Mouse (Mus musculus) liver, embryonic 14.5 days (tissue): Measurements from ENCODE around the gene Tmsb10. TPM values are rescaled to one million over a fixed set of nuclear protein-coding genes. Genes with fewer than 3 reads are reported as not detected.

ENCODE experiments used
- ATAC-seq: fragments of 200-750 bp; cut with Nextera tagmentation; 2 replicates; pipeline ENCODE4 v1.8.0; 2017; ENCODE audit warnings: moderate number of reproducible peaks, mild to moderate bottlenecking, moderate library complexity; ENCODE audit not compliant: insufficient read depth
- DNase-seq, 3 experiments: peaks; one replicate each; pipeline ENCODE4 v3.0.0-alpha.2; 2012 to 2013; ENCODE audit warnings: low read depth in 3 of 3, low spot score in 3 of 3
- H3K27ac ChIP-seq: fragments of 300-500 bp; sonication (generic); 2 replicates; pipeline ENCODE4 v1.5.1; 2014; ENCODE audit warnings: moderate library complexity, mild to moderate bottlenecking, control low read depth, inconsistent platforms
- H3K27me3 ChIP-seq: fragments of 300-500 bp; sonication (generic); 2 replicates; pipeline ENCODE4 v1.6.1; 2014; ENCODE audit warnings: mild to moderate bottlenecking, low read length, moderate library complexity; ENCODE audit not compliant: control insufficient read depth, insufficient read depth
- H3K36me3 ChIP-seq: fragments of 300-500 bp; sonication (generic); replicated peaks from 2 replicates; pipeline ENCODE4 v1.6.1; 2014; ENCODE audit warnings: low read depth; ENCODE audit not compliant: control insufficient read depth, insufficient read depth
- H3K4me1 ChIP-seq, 2 experiments: fragments of 200-500 bp in 1 of 2; fragments of 300-500 bp in 1 of 2; sonication (generic) in 1 of 2; replicated peaks; 2 replicates each; pipeline ENCODE4 v1.6.1; 2012 to 2014; ENCODE audit warnings: antibody characterized with exemption in 1 of 2, inconsistent platforms in 1 of 2, low read length in 1 of 2; ENCODE audit not compliant: control insufficient read depth in 2 of 2, insufficient read depth in 2 of 2
- H3K4me2 ChIP-seq: fragments of 300-500 bp; sonication (generic); 2 replicates; pipeline ENCODE4 v1.6.1; 2014; ENCODE audit warnings: low read depth, mild to moderate bottlenecking, control low read depth, moderate library complexity
- H3K4me3 ChIP-seq, 2 experiments: fragments of 200-500 bp in 1 of 2; fragments of 300-500 bp in 1 of 2; sonication (generic) in 1 of 2; 2 replicates each; pipeline ENCODE4 v1.5.1; 2012 to 2014; ENCODE audit warnings: low read depth in 2 of 2, low read length in 2 of 2, mild to moderate bottlenecking in 2 of 2, control low read depth in 1 of 2, inconsistent platforms in 1 of 2, moderate library complexity in 1 of 2; ENCODE audit not compliant: insufficient read depth in 1 of 2
- H3K9ac ChIP-seq: fragments of 300-500 bp; sonication (generic); replicated peaks from 2 replicates; pipeline ENCODE4 v1.6.1; 2014; ENCODE audit warnings: mild to moderate bottlenecking, control low read depth, moderate library complexity
- H3K9me3 ChIP-seq: fragments of 300-500 bp; sonication (generic); 2 replicates; pipeline ENCODE4 v1.6.1; 2016; ENCODE audit warnings: low read length, mixed read lengths; ENCODE audit not compliant: control insufficient read depth
- CTCF ChIP-seq: IDR thresholded peaks from 2 replicates; pipeline ENCODE4 v1.5.1; 2016; ENCODE audit warnings: antibody characterized with exemption, low read depth, control low read depth
- EP300 ChIP-seq: IDR thresholded peaks from 2 replicates; pipeline ENCODE4 v1.6.1; 2016; ENCODE audit warnings: antibody characterized with exemption, low read depth
- WGBS: fragments of 180-500 bp; shearing (Covaris S2); extraction: QIAGEN DNeasy Blood & Tissue Kit; methylation state at CpG from one replicate; pipeline ENCODE4 v1.1.7; 2014; ENCODE audit not compliant: insufficient replicate concordance; 5-methylcytosine and 5-hydroxymethylcytosine counted together
- polyA plus RNA-seq, 2 experiments: library from polyadenylated mRNA; depleted of rRNA in 1 of 2; stranded (reverse) in 1 of 2; unstranded in 1 of 2; fragments of >200 nt; fragmentation: Nextera tagmentation in 1 of 2; extraction: Ambion mirVana in 1 of 2; gene quantifications; 2 replicates each; pipeline versions ENCODE4 v1.2.1 to v1.2.3; 2012 to 2014

The Tmsb10 gene
- polyA plus RNA-seq (2012; rRNA removed) (27.9 and 131 TPM in 2 replicates), polyA plus RNA-seq (2014; fragmentation: Nextera tagmentation; extraction: Ambion mirVana) (185 and 210 TPM in 2 replicates)

GRCm38 (mm10) chr6:72958662-72959071 lies at the start of gene Tmsb10:
Gene Tmsb10, minus strand, starts transcription at chr6:72958748.
- ATAC-seq (0 out of 2 replicates have a peak, but pooled peaks have one; percentile 5), DNase-seq (no peak)
- H3K4me1 ChIP-seq, result peaks cover 0 to 26% of the 10 kb centered on the region in 2 experiments; a peak in 3 of 4 replicates
- no peaks in the 10 kb centered on the region for H3K9me3 ChIP-seq
- H3K4me3 ChIP-seq, result peak within 1 kb of the TSS; percentile 59 to 63
- peak within 1 kb of the TSS; percentile 54 for H3K9ac ChIP-seq
- TF ChIP-seq EP300 (no peak), CTCF (no peak)
- H3K4me2 ChIP-seq, result peak within 1 kb of the TSS; percentile 78
- peaks cover 4% of the 10 kb centered on the region for H3K27me3 ChIP-seq
- under 1% methylated on average over 18 of the region's 19 CpGs for WGBS
- H3K27ac ChIP-seq, result no peak within 1 kb of the TSS
- no peaks in the 10 kb centered on the region for H3K36me3 ChIP-seq

- H3K36me3 ChIP-seq, result no peaks in the 10 kb centered on the region
- H3K27me3 ChIP-seq, result no peaks in the 10 kb centered on the region
- WGBS, result 70% methylated on average over 5 of the region's 5 CpGs
- no peaks in the 10 kb centered on the region; a peak in 1 of 4 replicates for H3K4me1 ChIP-seq
- no peak overlapping the region for H3K4me2 ChIP-seq
- ATAC-seq (no peak), DNase-seq (no peak)
- TF ChIP-seq EP300, result no peak
- no peak for TF ChIP-seq CTCF
- H3K27ac ChIP-seq, result no peak overlapping the region
- H3K9ac ChIP-seq, result no peak overlapping the region
- H3K4me3 ChIP-seq, result no peak overlapping the region
- H3K9me3 ChIP-seq, result no peaks in the 10 kb centered on the region
Observed at GRCm38 (mm10) chr6:73003601-73004000, 45.1 kb upstream of the Tmsb10 start.

GRCm38 (mm10) chr6:73002391-73002790 lies 43.8 kb upstream of the Tmsb10 start:
- no peaks in the 10 kb centered on the region for H3K27me3 ChIP-seq
- no peak for DNase-seq
- H3K4me3 ChIP-seq, result no peak overlapping the region
- TF ChIP-seq EP300, result no peak
- TF ChIP-seq CTCF, result no peak
- no peaks in the 10 kb centered on the region; a peak in 1 of 4 replicates for H3K4me1 ChIP-seq
- WGBS, result 48% methylated on average over 1 of the region's 1 CpGs
- H3K9me3 ChIP-seq, result no peaks in the 10 kb centered on the region
- no peaks in the 10 kb centered on the region for H3K36me3 ChIP-seq
- no peak overlapping the region for H3K4me2 ChIP-seq
- ATAC-seq, result peak; percentile 26; the same call in 1 of the 2 replicates
- H3K9ac ChIP-seq, result no peak overlapping the region
- no peak overlapping the region for H3K27ac ChIP-seq

DNA sequence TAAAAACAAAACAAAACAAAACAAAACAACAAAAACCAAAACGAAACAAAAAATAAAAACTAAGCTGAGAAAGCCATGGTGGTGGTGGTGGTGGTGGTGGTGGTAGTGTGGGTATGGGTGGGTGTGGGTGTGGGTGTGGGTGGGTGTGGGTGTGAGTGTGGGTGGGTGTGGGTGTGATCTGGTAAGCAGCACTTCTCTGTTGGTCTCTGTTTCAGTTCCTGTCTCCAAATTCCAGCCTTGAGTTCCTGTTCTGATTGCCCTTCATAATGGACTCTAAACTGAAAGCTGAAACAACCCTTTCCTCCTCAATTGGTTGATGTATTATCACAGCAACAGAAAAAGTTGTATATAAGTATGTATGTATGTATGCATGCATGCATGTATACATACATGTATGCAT lies 40.3 kb upstream of the Tmsb10 start:
- WGBS, result 61% methylated on average over 1 of the region's 1 CpGs
- ATAC-seq, result no peak
- Histone ChIP-seq H3K4me3 (no peak overlapping the region), H3K4me1 (no peaks in the 10 kb centered on the region; a peak in 1 of 4 replicates), H3K9me3 (no peaks in the 10 kb centered on the region), H3K36me3 (no peaks in the 10 kb centered on the region), H3K9ac (no peak overlapping the region), H3K27ac (no peak overlapping the region), H3K27me3 (no peaks in the 10 kb centered on the region), H3K4me2 (no peak overlapping the region)
- no peak for DNase-seq
- no peak for TF ChIP-seq CTCF
- no peak for TF ChIP-seq EP300

DNA sequence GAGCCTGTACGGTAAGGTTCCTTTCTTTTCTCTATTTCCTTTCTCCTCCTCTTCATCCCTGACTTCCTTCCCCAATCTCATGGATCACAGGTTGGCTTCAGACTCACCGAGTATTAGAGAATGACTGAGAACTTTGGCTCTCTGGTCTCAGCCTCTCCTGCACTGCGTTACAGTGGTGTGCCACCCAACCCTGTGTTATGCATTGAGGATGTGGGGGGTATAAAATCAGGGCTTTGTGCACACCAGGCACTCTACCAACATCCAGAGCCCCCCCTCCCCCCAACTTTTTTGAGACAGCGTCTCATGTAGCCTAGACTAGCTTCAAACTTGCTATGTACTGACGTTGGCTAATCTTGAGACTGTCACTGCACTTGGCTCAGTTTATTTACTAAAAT lies 35.1 kb upstream of the Tmsb10 start:
- ATAC-seq, result no peak
- Histone ChIP-seq H3K9ac (no peak overlapping the region), H3K27me3 (no peaks in the 10 kb centered on the region), H3K4me2 (no peak overlapping the region), H3K27ac (no peak overlapping the region), H3K4me3 (no peak overlapping the region), H3K4me1 (0 out of 4 replicates have a peak, but pooled peaks cover 0 to 1% of the 10 kb centered on the region in 2 experiments), H3K36me3 (no peaks in the 10 kb centered on the region), H3K9me3 (no peaks in the 10 kb centered on the region)
- DNase-seq, result no peak
- 52% methylated on average over 5 of the region's 5 CpGs for WGBS
- TF ChIP-seq CTCF (no peak), EP300 (no peak)
